Mouse (Mus musculus): Measurements from ENCODE around the gene Sepsecs.
"Not testable (repeated sequence)": the region's sequence is repeated elsewhere in the genome, so short reads cannot be mapped to it uniquely, and the experiment has no call there.

The Sepsecs gene

GRCm38 (mm10) chr5:52669426-52670191 lies at the start of gene Sepsecs:
TSS of gene Sepsecs (minus strand) at chr5:52669708.
- DNase-seq (ENCODE audit: low read depth, low spot score): peak; percentile 93

- no peak for DNase-seq (ENCODE audit: low read depth, low spot score)
These were observed 47.4 kb upstream of the Sepsecs start for GRCm38 (mm10) chr5:52716742-52717448.

- DNase-seq (ENCODE audit: low read depth, low spot score): no peak
These were observed 43.2 kb upstream of the Sepsecs start for GRCm38 (mm10) chr5:52712704-52713103.

GRCm38 (mm10) chr5:52704562-52704961 lies 35.1 kb upstream of the Sepsecs start:
- no peak for DNase-seq (ENCODE audit: low read depth, low spot score)

GRCm38 (mm10) chr5:52697882-52698440 lies 28.5 kb upstream of the Sepsecs start:
- DNase-seq (ENCODE audit: low read depth, low spot score): not testable (repeated sequence)

GRCm38 (mm10) chr5:52697291-52697690 lies 27.8 kb upstream of the Sepsecs start:
- DNase-seq (ENCODE audit: low read depth, low spot score): no peak

- DNase-seq (ENCODE audit: low read depth, low spot score): no peak
These were observed 18.4 kb upstream of the Sepsecs start for GRCm38 (mm10) chr5:52687741-52688455.

- DNase-seq (ENCODE audit: low read depth, low spot score): no peak
These were observed 11.6 kb upstream of the Sepsecs start for GRCm38 (mm10) chr5:52681111-52681510.

- DNase-seq (ENCODE audit: low read depth, low spot score): no peak
These were observed 10.7 kb upstream of the Sepsecs start for GRCm38 (mm10) chr5:52680191-52680590.

GRCm38 (mm10) chr5:52678498-52679070 lies 9.1 kb upstream of the Sepsecs start:
- no peak for DNase-seq (ENCODE audit: low read depth, low spot score)

GRCm38 (mm10) chr5:52677126-52677525 lies 7.6 kb upstream of the Sepsecs start:
- DNase-seq (ENCODE audit: low read depth, low spot score): no peak

- DNase-seq (ENCODE audit: low read depth, low spot score): peak; percentile 83
These were observed 5.0 kb upstream of the Sepsecs start for GRCm38 (mm10) chr5:52674384-52675069.

GRCm38 (mm10) chr5:52673341-52673740 lies 3.8 kb upstream of the Sepsecs start:
- peak; percentile 7 for DNase-seq (ENCODE audit: low read depth, low spot score)

- DNase-seq (ENCODE audit: low read depth, low spot score): no peak
These were observed 1.2 kb upstream of the Sepsecs start for GRCm38 (mm10) chr5:52670745-52671144.

GRCm38 (mm10) chr5:52666766-52667165 lies 2.7 kb downstream of the Sepsecs start:
- DNase-seq (ENCODE audit: low read depth, low spot score): no peak

GRCm38 (mm10) chr5:52657957-52658356 lies 11.6 kb downstream of the Sepsecs start:
- DNase-seq (ENCODE audit: low read depth, low spot score): no peak

- no peak for DNase-seq (ENCODE audit: low read depth, low spot score)
These were observed 12.2 kb downstream of the Sepsecs start for GRCm38 (mm10) chr5:52657336-52657735.

GRCm38 (mm10) chr5:52655992-52656391 lies 13.5 kb downstream of the Sepsecs start:
- no peak for DNase-seq (ENCODE audit: low read depth, low spot score)

- DNase-seq (ENCODE audit: low read depth, low spot score): no peak
These were observed 14.5 kb downstream of the Sepsecs start for GRCm38 (mm10) chr5:52654961-52655360.

GRCm38 (mm10) chr5:52652606-52653005 lies 16.9 kb downstream of the Sepsecs start:
- DNase-seq (ENCODE audit: low read depth, low spot score): no peak

GRCm38 (mm10) chr5:52652086-52652485 lies 17.4 kb downstream of the Sepsecs start:
- DNase-seq (ENCODE audit: low read depth, low spot score): no peak

Measured in ES-CJ7 (cell line).